Mouse (Mus musculus) stomach, postnatal 0 days (tissue): Measurements from ENCODE around the gene Spryd3.

Source experiments
- CTCF ChIP-seq: IDR thresholded peaks from 2 replicates; pipeline ENCODE4 v1.5.1; 2016; ENCODE audit warnings: antibody characterized with exemption, low read depth, mild to moderate bottlenecking, moderate library complexity
- EP300 ChIP-seq: optimal IDR thresholded peaks from 2 replicates; pipeline ENCODE3; 2016; ENCODE audit warnings: antibody characterized with exemption

- no peak for TF ChIP-seq CTCF
- TF ChIP-seq EP300, result no peak
Observed at GRCm38 (mm10) chr15:102101672-102102541, 34.1 kb downstream of the Spryd3 start.
